Mouse (Mus musculus) embryonic facial prominence, embryonic 13.5 days (tissue): ENCODE results near the gene Rplp0. TPM values are rescaled to one million over a fixed set of nuclear protein-coding genes. Genes with fewer than 3 reads are reported as not detected.

ENCODE experiments used
- ATAC-seq: fragments of 200-750 bp; cut with Nextera tagmentation; 2 replicates; pipeline ENCODE4 v1.8.0; 2017; ENCODE audit warnings: low read depth; ENCODE audit not compliant: insufficient number of reproducible peaks, insufficient read depth, low FRiP score, low TSS enrichment
- H3K27ac ChIP-seq: fragments of 300-500 bp; sonication (generic); 2 replicates; pipeline ENCODE4 v1.5.1; 2015; ENCODE audit warnings: moderate library complexity, mild to moderate bottlenecking, inconsistent platforms
- H3K27me3 ChIP-seq: fragments of 300-500 bp; sonication (generic); 2 replicates; pipeline ENCODE4 v1.6.1; 2015; ENCODE audit warnings: mild to moderate bottlenecking, inconsistent platforms
- H3K36me3 ChIP-seq: fragments of 300-500 bp; sonication (generic); 2 replicates; pipeline ENCODE4 v1.6.1; 2015; ENCODE audit warnings: mild to moderate bottlenecking, inconsistent platforms
- H3K4me1 ChIP-seq: fragments of 300-500 bp; sonication (generic); 2 replicates; pipeline ENCODE4 v1.6.1; 2015; ENCODE audit warnings: inconsistent platforms
- H3K4me2 ChIP-seq: fragments of 300-500 bp; sonication (generic); 2 replicates; pipeline ENCODE4 v1.6.1; 2015; ENCODE audit warnings: moderate library complexity, mild to moderate bottlenecking, inconsistent platforms
- H3K4me3 ChIP-seq: fragments of 300-500 bp; sonication (generic); 2 replicates; pipeline ENCODE4 v1.5.1; 2015; ENCODE audit warnings: mild to moderate bottlenecking, inconsistent platforms
- H3K9ac ChIP-seq: fragments of 300-500 bp; sonication (generic); 2 replicates; pipeline ENCODE4 v1.6.1; 2015; ENCODE audit warnings: mild to moderate bottlenecking, inconsistent platforms
- H3K9me3 ChIP-seq: fragments of 300-500 bp; sonication (generic); 2 replicates; pipeline ENCODE4 v1.6.1; 2016; ENCODE audit warnings: inconsistent platforms
- WGBS: fragments of 180-500 bp; shearing (Covaris S2); methylation state at CpG from one replicate; pipeline ENCODE4 v1.1.7; 2015; ENCODE audit warnings: mixed read lengths; 5-methylcytosine and 5-hydroxymethylcytosine counted together
- polyA plus RNA-seq: library from polyadenylated mRNA; unstranded; fragments of >200 nt; fragmentation: Nextera tagmentation; extraction: Ambion mirVana; gene quantifications from 2 replicates; pipeline ENCODE4 v1.2.1, GENCODE M21; 2015

The Rplp0 gene
- polyA plus RNA-seq, 1 experiment from 2014 or later, result 1,729 TPM

DNA sequence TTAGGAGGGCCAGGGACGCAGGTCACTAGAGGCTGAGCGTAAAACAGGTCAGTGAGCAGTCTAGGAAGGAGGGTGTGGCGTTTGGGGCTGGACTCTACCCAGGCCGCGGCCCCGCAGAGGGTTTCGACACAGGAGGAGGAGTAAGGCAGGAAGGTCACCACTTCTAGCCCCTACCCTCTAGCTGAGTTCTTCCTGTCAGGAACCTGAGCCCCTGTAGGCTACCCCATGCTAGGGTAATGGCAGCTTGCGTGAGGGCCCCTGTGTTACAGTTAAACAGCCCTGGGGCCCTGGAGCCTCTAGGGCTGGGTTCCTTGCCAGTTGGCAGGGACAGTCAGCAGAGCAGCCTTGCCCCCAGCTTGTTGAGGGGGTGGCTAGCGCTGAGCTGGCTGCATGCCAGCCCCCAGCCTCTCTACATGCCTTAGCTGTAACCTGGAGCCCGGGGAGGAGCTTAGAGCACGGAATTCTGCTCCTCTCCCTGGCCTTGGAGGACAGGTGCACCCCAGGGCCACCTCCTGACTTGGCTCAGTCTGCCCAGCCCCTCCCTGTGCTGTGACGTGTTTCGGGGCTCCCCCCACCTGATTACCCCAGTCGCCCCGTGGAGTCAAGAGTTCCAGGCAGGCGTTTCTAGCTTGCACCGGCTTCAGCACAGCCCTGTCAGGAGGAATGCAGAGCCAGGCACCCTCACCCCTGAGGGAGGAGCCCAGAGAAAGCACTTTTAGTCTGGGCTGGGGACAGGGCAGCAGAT lies 15.6 kb upstream of the Rplp0 start:
- Histone ChIP-seq H3K4me2 (peak overlapping the region; percentile 38), H3K4me3 (no peak overlapping the region), H3K27me3 (no peaks in the 10 kb centered on the region), H3K4me1 (peaks cover 58% of the 10 kb centered on the region), H3K27ac (peak overlapping the region; percentile 71), H3K9me3 (no peaks in the 10 kb centered on the region), H3K36me3 (peaks cover 44% of the 10 kb centered on the region), H3K9ac (peak overlapping the region; percentile 57)
- WGBS, result 38% methylated on average over 17 of the region's 17 CpGs
- peak; percentile 21 for ATAC-seq

GRCm38 (mm10) chr5:115544655-115545185 lies 14.5 kb upstream of the Rplp0 start:
- no peak overlapping the region; the same call in 1 of the 2 replicates for H3K27ac ChIP-seq
- H3K4me2 ChIP-seq, result no peak overlapping the region
- peak overlapping the region; percentile 11; the same call in 1 of the 2 replicates for H3K9ac ChIP-seq
- no peaks in the 10 kb centered on the region for H3K9me3 ChIP-seq
- peaks cover 55% of the 10 kb centered on the region for H3K36me3 ChIP-seq
- no peaks in the 10 kb centered on the region for H3K27me3 ChIP-seq
- peaks cover 52% of the 10 kb centered on the region for H3K4me1 ChIP-seq
- no peak overlapping the region for H3K4me3 ChIP-seq
- WGBS, result 54% methylated on average over 18 of the region's 18 CpGs
- no peak for ATAC-seq

GRCm38 (mm10) chr5:115545636-115546035 lies 13.6 kb upstream of the Rplp0 start:
- Histone ChIP-seq H3K4me1 (peaks cover 52% of the 10 kb centered on the region), H3K4me2 (no peak overlapping the region), H3K9me3 (no peaks in the 10 kb centered on the region), H3K27ac (no peak overlapping the region), H3K9ac (0 out of 2 replicates have a peak overlapping the region, but pooled peaks have one; percentile 32), H3K27me3 (no peaks in the 10 kb centered on the region), H3K36me3 (peaks cover 64% of the 10 kb centered on the region), H3K4me3 (no peak overlapping the region)
- ATAC-seq, result no peak
- WGBS, result 75% methylated on average over 14 of the region's 14 CpGs

DNA sequence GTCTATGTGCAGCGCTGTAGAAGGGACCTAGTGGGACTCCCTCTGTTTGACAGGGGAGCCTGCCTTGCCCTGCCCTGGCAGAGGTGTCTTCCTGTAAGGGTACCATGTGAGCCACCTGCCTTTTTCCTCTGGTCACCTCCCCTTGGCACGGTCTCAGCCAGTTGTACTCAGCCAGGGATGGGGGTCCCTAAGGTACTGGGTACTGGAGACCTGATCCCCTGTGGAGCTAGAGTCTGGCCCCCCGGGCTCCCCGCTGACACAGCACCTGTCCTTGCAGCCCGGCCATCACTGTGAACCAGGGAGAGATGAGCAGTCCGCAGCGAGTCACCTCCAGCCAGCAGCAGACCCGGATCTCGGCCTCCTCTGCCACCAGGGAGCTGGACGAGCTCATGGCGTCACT lies 12.7 kb upstream of the Rplp0 start:
- Histone ChIP-seq H3K4me1 (peaks cover 52% of the 10 kb centered on the region), H3K9me3 (no peaks in the 10 kb centered on the region), H3K9ac (no peak overlapping the region; the same call in 1 of the 2 replicates), H3K36me3 (peaks cover 70% of the 10 kb centered on the region), H3K27me3 (no peaks in the 10 kb centered on the region), H3K4me3 (no peak overlapping the region), H3K27ac (no peak overlapping the region), H3K4me2 (no peak overlapping the region)
- 59% methylated on average over 11 of the region's 11 CpGs for WGBS
- ATAC-seq, result no peak

- no peak overlapping the region for H3K4me3 ChIP-seq
- no peak overlapping the region for H3K4me2 ChIP-seq
- H3K9me3 ChIP-seq, result no peaks in the 10 kb centered on the region
- no peaks in the 10 kb centered on the region for H3K27me3 ChIP-seq
- ATAC-seq, result no peak
- peaks cover 51% of the 10 kb centered on the region for H3K4me1 ChIP-seq
- peaks cover 74% of the 10 kb centered on the region for H3K36me3 ChIP-seq
- peak overlapping the region; percentile 44 for H3K27ac ChIP-seq
- 25% methylated on average over 6 of the region's 6 CpGs for WGBS
- H3K9ac ChIP-seq, result peak overlapping the region; percentile 49; the same call in 1 of the 2 replicates
These were observed 12.3 kb upstream of the Rplp0 start for GRCm38 (mm10) chr5:115547014-115547413.

- peak overlapping the region; percentile 44 for H3K27ac ChIP-seq
- no peaks in the 10 kb centered on the region for H3K9me3 ChIP-seq
- H3K27me3 ChIP-seq, result no peaks in the 10 kb centered on the region
- H3K4me3 ChIP-seq, result no peak overlapping the region
- no peak overlapping the region for H3K4me2 ChIP-seq
- H3K36me3 ChIP-seq, result peaks cover 78% of the 10 kb centered on the region
- ATAC-seq, result no peak
- H3K9ac ChIP-seq, result peak overlapping the region; percentile 49; the same call in 1 of the 2 replicates
- 61% methylated on average over 7 of the region's 7 CpGs for WGBS
- H3K4me1 ChIP-seq, result peaks cover 47% of the 10 kb centered on the region
These were observed 11.8 kb upstream of the Rplp0 start for GRCm38 (mm10) chr5:115547421-115547820.

- H3K27ac ChIP-seq, result no peak overlapping the region
- H3K27me3 ChIP-seq, result no peaks in the 10 kb centered on the region
- H3K36me3 ChIP-seq, result peaks cover 91% of the 10 kb centered on the region
- H3K4me3 ChIP-seq, result no peak overlapping the region
- peaks cover 34% of the 10 kb centered on the region for H3K4me1 ChIP-seq
- H3K4me2 ChIP-seq, result no peak overlapping the region
- no peak for ATAC-seq
- WGBS, result 94% methylated on average over 18 of the region's 18 CpGs
- H3K9ac ChIP-seq, result no peak overlapping the region
- no peaks in the 10 kb centered on the region for H3K9me3 ChIP-seq
These were observed 10.6 kb upstream of the Rplp0 start for GRCm38 (mm10) chr5:115548501-115549285.

DNA sequence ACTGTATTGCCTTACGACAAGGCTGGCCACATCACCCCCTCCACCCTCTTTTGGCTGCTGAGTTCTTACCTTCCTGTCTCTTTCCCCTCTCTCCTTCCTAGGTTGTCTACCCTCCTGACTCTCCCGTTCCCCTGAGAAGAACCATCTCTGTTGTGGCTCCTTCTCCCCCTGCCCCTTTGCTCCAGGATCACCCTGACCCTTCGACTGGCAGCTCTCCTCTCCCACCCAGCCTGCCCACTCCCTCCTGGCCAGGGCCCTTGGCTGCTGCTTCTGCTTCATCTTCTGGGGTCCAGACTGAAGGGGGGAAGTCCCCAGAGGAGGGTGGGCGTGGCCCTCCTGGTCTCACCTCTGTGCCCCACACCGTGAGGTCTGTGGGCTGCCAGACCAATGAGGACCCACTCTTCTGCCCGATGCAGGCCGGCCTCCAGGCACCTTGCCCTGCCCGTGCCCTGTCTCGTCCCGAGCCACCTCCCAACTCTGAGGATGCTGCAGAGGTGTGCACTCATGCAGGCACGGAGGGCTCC lies 8.7 kb upstream of the Rplp0 start:
- ATAC-seq, result no peak
- no peak overlapping the region for H3K4me2 ChIP-seq
- H3K9me3 ChIP-seq, result no peaks in the 10 kb centered on the region
- peaks cover 17% of the 10 kb centered on the region for H3K4me1 ChIP-seq
- no peak overlapping the region for H3K27ac ChIP-seq
- H3K36me3 ChIP-seq, result peaks cover 93% of the 10 kb centered on the region
- no peak overlapping the region for H3K9ac ChIP-seq
- H3K4me3 ChIP-seq, result no peak overlapping the region
- WGBS, result 80% methylated on average over 11 of the region's 11 CpGs
- no peaks in the 10 kb centered on the region for H3K27me3 ChIP-seq

DNA sequence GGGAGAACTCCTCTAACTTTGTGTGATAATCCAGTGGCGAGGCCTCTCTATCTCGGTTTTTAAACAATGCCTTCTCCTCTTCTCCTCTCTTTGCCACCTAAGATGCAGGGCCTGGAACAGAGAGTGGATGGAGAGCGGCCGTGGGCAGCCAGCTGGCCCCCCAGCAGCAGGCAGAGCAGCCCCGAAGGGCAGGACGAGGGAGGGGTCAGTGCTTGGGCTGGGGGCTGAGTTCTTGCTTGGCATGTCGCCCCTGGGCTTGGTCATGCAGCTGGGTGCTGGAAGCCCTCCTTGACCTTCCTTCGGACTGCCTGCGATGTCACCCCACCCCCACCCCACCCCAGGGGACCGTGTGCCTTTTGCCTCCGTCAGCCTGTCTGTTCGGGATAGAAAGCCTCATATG lies 7.9 kb upstream of the Rplp0 start:
- no peaks in the 10 kb centered on the region for H3K27me3 ChIP-seq
- peaks cover 11% of the 10 kb centered on the region; the same call in 1 of the 2 replicates for H3K4me1 ChIP-seq
- no peak overlapping the region for H3K27ac ChIP-seq
- no peak overlapping the region for H3K4me2 ChIP-seq
- WGBS, result 83% methylated on average over 12 of the region's 12 CpGs
- peaks cover 85% of the 10 kb centered on the region for H3K36me3 ChIP-seq
- H3K9me3 ChIP-seq, result no peaks in the 10 kb centered on the region
- H3K9ac ChIP-seq, result no peak overlapping the region
- H3K4me3 ChIP-seq, result no peak overlapping the region
- ATAC-seq, result no peak

- Histone ChIP-seq H3K4me3 (no peak overlapping the region), H3K9ac (0 out of 2 replicates have a peak overlapping the region, but pooled peaks have one; percentile 2), H3K27ac (no peak overlapping the region), H3K4me2 (no peak overlapping the region), H3K4me1 (peaks cover 7% of the 10 kb centered on the region; the same call in 1 of the 2 replicates), H3K36me3 (peaks cover 81% of the 10 kb centered on the region), H3K27me3 (no peaks in the 10 kb centered on the region), H3K9me3 (no peaks in the 10 kb centered on the region)
- whole genome bisulfite sequencing, result 84% methylated on average over 13 of the region's 13 CpGs
- ATAC-seq, result no peak
These were observed 7.5 kb upstream of the Rplp0 start for GRCm38 (mm10) chr5:115551799-115552198.

DNA sequence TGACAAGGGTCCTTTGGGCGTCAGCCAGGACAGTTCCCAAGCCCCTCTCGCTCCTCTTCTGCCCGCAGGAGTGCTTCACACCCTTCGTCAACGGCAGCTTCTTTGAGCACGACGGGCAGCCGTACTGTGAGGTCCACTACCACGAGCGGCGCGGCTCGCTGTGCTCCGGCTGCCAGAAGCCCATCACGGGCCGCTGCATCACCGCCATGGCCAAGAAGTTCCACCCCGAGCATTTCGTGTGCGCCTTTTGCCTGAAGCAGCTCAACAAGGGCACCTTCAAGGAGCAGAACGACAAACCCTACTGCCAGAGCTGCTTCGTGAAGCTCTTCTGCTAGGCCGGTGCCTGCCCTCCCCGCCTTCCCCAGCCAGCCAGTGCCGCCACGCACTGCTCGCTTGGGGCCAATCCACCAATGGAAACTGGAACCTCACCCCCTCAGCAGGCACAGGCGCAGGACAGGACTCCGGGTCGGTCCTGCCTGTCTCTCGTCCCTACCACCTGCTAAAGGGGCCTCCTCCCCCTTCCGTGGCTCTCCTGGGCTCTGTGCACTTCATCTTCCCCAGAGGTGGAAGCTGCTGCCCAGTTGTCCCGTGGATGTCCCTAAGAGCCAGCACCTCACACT lies 5.4 kb upstream of the Rplp0 start:
- Histone ChIP-seq H3K36me3 (peaks cover 60% of the 10 kb centered on the region), H3K4me2 (no peak overlapping the region), H3K9ac (peak overlapping the region; percentile 0; the same call in 1 of the 2 replicates), H3K4me1 (no peaks in the 10 kb centered on the region), H3K27me3 (no peaks in the 10 kb centered on the region), H3K27ac (no peak overlapping the region), H3K9me3 (no peaks in the 10 kb centered on the region), H3K4me3 (no peak overlapping the region)
- ATAC-seq, result no peak
- 89% methylated on average over 33 of the region's 33 CpGs for WGBS
